Mouse (Mus musculus) adrenal gland, postnatal 4 days (tissue): ENCODE measurements at regions not wholly inside any gene's neighbourhood (a gene's known extent, or its start where the extent isn't known, plus 50 kb on each side); places are given as distances from the start of the nearest gene placed in this dataset.
A peak's percentile ranks its signal among the peaks of the same experiment; 100 is the strongest.

Source experiments
- DNase-seq, 2 experiments: peaks; one replicate each; pipeline ENCODE4 v3.0.0; 2021 to 2022; ENCODE audit warnings: low spot score in 2 of 2, mixed read lengths in 2 of 2

DNA sequence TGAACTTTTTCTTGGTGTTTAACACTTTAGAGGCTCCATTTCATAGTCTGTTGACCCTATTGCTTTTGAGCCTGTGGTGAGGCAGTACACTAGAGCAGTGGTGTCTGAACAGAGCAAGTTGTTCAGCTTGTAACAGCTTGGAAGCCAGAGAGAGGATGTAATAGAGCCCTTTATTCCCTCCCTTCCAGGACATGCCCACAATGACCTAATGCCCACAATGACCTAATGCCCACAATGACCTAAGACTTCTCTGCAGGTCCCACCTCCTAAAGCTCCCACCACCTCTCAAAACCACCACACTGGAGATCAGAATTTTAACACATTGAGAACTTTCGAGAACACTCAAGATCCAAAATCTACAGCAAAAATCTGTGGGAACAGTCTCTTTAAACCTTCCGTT, 115.6 kb downstream of the S1pr1 start:
- no peak for DNase-seq

DNA sequence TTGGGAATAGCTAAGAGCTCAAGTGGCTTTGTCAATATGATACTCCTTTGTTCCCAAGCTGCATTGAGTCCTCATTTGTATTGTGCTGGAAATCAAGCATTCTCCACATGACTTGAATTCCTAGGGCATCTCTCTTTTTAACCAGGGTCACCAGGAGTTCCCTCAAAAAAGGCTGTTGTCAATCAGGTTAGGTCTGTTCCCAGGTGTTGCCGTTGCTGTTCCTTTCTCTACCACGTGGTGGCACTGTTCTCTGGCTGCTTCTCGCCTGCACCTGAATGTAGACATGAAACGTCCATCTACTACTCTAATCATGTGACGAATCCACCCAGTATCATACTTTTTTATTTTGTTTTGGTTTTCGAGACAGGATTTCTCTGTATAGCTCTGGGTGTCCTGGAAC, 118.3 kb downstream of the S1pr1 start:
- DNase-seq = peak; percentile 26 to 27

DNA sequence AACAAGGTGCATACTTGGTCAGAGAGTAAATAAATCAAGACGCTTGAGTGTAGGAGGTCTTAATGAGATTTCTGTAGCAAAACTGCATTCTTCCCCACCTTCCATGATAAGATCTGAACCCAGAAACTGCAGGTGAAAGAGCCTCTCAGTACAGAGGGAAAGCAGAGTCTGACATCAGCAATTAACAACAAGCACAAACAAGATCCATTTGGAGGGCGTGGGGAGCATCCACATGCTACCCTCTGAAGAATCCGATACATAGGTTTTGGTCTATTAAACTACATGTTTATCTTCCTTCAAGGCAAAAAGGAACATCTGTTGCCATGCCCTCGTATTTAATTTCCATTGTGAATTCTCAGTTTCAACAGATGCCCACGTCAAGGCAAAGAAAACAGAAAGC, 124.2 kb downstream of the S1pr1 start:
- no peak for DNase-seq

DNA sequence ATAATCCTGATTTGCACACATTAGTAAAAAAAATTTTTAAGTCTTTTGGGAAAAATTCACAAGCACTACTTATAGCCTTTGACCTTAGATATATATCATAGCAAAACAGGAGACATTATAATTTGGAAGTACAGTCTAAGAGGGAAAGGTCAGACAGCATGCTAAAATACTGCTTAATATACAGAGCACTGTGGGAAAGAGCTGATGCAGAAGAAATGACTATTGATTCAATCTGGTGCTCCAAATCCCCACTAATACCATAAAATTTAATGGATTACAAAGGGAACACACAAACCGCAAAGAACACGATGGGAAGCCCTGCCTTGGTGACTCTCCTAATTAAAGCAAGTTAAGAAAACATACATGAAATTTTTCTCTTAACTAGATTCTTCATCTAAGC, 126.3 kb downstream of the S1pr1 start:
- DNase-seq = no peak

DNA sequence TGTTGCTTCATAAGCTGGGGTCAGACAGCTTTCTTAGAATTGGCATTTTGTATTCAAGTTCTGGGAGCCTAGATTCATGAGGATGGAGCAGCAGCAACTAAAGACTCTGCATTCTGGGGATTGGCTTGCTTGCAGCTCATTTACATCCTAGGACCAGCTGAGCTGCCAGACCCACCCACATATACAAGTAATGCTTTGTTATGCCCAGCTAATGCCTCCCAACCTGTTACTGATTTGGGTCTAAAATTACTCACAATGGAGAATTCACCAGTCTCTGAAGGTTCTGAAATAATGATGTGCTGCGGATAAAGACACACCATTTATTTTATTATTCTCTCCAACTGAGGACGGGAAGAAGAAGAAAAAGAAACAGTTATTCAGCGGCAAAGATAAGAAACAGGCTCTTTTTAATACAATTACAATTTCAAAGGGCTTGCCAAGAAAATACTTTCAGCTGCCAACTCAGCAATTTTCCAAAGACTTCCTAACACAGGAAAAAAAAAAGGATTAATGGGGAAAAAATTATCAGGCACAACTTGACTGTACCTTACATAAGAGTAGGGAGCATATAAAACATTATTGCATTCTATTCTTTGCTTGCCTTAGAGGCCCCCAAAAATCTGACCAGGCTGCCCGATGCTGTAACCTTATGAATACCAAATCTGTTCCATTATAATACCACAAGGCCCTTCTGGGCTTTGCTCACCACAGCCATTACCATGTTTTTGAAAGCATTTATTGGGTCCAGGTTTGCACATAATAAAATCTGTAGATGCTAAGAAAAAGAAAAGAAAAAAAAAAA, 134.5 kb downstream of the S1pr1 start:
- DNase-seq = no peak

DNA sequence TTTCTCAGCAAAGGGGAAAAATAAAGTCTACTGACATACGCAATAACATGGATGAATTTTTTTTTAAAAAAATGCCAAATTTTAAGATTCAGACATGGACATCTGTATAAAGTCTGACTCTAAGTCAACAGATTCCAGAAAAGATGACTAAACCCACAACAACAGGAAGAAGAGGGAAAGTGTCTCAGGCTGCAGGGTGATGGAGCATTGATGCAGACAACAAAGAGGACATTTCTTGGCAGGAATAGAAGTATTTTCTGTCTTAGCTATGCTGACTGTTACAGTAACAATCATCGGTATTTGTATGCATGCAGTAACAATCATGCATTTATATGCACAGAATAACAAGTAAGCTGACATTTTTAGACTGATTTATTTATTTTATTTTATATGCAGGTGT, 139.5 kb downstream of the S1pr1 start:
- DNase-seq = no peak

DNA sequence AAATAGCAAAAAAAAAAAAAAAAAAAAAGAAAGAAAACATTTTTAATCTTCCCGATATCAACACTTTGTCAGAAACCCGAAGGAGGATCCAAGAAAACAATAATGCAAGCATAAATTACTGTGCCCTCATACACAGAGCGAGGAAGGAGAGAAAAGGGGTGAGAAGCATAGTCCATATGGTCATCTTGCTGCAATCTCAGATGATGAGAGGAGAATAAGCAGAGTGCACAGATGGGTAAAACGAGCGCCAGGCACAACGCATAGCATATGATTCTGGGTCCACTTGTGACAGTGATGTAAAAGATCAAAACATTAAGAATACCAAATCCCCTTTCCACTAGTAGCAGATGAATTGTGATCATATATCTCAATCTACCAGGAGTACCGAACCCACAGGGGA, 152.1 kb downstream of the S1pr1 start:
- DNase-seq = no peak

DNA sequence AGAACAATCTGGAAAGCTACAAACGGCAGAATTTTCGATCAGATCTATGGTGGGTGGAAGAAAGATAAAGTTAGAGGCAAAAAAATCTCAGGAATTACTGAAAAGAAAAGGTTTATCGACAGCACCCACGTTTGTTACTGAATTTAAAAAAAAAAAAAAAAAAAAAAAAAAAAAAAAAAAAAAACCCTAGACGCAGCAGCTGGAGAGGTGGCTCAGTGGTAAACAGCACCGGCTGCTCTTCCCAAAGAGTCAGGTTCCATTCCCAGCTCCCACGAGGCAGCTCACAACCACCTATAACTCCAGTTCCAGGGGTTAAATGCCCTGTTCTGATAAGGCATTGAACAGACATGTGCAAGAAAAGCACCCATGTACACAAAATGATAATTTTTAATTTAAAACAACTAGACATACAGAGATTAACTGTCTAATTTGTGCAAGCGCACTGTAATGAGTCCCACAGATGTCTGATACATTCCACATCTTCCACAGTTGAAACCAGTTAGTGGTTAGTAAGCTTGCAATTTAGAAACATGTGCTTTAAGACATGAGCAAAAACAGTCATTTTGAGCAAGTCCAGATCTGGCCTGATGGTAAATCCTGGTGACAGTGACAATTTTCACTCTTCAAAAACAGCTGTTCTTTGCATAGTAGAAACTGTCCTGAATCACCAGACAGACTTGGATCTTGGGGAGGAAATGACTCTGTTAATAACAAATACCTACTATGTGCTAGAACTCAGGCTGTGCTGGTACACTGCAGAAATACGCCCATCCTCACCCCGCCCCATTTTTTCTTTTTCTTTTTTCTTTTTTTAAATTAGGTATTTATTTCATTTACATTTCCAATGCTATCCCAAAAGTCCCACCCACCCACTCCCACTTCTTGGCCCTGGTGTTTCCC, 159.8 kb downstream of the S1pr1 start:
- no peak for DNase-seq

DNA sequence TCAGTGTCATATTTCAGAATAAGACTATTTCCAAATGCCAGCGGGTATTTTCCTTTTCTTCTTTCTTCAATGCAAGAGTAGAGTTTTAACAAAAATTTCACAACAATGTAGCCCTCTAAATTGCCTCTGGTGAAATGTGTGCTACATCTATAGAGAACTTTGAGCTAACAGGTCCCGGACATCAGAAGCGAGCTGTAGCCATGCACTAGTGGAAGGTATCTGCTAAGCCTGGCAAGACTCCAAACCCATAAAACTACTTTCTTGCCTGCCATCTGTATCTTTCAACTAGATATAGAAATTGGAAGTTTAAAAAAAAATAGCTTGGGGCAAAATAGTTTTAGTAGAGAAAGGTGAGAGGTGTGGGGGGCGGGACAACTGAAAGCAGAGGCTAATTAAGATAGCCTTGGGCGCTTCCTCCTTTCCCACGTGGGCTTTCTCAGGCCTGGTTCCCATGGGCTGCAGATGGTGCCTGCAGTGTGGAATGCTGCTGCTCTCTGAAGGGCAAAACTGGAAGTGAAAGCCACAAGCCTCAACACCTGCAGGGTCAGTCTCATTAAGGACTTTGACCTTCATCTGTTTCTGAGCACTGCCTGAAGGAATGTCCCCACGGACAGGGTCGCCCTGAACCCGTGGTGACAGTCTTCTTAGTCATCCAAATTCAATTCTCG, 160.9 kb downstream of the S1pr1 start:
- no peak for DNase-seq

DNA sequence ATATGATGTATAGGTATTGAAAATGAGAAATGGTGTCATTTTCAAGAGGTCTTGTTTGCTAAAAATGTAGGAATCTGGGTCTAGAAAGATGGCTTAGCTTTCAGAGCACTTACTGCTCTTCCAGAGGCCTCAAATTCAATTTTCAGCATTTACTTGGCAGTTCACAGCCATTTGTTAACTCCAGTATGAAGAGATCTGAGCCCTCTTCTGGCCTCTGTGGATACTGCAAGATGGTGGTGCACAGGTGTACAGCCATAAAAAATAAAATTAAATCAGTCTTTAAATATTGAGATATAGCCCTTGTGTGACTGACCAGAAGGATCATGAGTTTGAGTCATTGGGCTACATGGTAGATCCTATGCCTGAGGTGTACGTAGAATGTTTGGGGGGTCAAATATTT, 173.1 kb downstream of the S1pr1 start:
- no peak for DNase-seq

DNA sequence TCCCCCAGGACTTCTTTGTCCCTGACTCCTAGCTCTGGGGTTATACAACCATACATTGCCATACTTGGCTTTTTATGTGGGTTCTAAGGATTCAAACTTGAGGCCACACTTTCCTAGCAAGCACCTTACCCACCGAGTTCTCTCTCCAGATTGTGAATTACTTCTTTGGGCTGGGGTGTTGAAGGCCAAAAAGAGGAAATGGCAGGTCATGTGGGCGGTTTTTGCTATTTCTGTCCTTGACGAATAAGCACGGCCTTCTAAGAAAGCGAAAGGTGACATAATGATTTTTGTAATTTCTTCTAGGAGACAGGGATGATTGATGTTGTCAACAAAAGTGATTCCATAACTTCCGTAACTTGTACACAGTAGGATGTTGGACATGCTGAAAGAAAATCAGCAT, 176.5 kb downstream of the S1pr1 start:
- no peak for DNase-seq

DNA sequence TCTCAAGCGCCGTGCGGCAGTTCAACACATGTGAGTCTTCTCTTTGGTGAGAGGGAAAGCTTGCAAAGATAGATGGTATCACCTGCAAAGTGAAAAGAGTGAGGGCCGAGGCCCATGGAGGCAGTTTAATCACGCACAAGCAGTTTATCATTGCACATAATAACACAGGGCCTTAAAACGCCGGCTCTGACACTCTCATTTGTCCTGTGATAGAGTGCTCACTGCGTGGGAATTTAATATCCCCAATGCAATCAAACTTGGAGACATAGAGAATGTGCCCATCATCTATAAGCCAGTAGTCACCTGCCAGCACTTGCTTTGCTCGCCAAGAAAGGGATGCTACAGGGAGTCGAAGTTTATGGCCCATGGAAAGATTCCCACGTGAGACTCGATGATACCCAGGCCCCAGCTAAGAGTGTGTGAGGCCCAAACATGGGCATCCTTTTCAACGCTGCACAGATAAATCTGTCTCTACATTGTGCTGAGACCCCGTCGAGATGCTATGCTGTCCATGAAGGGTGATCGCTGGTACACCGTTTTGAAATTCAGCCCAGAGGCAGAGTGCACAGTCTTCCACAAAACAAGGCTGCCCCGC, 182.6 kb downstream of the S1pr1 start:
- no peak for DNase-seq

DNA sequence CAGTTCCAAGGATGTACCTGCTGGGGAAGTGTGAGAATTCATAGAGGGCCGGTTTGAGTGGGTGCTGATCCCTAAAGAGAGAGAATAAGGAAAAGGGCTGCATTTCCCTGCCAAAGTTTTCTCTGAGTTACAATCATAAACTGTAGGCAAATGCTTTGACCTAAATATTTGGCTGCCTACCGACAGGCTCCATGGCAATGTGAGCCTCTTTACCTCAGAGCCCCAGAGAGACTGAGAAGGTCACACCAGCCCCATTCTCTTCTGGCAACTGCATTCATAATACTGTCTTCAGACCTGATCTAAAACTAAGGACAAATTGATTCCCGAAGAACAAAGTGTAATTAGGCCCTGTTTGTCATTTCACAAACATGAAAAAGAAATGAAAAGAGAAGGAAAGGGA, 184.4 kb downstream of the S1pr1 start:
- DNase-seq = no peak

DNA sequence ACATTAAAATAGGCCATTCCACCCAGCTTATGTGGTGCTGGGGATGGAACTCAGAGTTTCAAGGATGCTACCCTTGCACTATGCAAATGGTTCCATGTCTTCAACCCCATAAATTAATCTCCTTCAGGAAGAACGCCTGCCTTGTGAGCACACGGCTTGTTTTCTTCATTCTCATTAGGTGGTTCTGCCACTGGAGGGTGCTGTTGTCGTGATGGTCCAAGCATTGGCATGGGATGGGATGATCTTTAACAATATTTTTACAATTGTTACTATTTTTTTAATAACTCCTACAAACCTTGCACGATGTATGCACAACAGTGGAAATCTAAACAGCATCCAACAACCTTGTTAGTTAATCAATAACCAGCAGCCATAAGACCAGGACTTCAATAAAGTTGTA, 185.0 kb downstream of the S1pr1 start:
- DNase-seq = no peak

DNA sequence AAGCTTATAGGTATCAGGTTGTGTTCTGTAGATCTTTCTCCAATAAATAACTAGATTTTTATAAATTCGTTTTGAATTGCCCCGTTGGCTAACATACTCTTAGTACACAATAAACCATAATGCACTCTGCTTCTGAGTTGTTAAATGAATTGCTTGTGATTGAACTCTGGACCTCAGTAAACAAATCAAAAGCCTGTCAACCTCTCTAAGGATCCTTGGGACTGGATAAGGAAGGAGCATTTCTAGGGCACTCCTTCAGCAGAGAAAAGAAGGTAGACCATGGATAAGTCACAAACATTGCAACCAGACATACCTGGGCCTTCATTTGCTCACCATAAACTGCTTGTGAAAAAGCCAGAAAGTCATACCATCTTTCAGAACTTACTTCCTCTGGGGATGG, 191.4 kb downstream of the S1pr1 start:
- no peak for DNase-seq

DNA sequence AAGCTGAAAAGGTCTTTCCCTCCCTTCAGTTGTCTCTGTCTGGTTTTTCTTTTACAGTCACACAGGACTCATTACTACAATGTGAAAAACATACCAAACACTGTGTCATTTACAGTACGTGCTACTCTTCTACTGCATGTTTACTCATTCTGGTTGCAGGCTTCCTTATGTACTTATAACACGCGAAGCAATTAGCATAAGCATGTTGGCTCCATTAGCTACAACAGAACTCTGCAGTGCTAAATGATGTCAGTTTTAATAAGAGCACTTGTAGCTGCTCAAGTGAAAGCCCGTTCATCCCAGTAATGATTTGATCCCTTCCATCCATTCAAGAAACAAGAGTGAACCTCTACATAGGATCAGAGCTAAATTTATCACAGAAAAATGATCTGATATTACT, 199.2 kb downstream of the S1pr1 start:
- DNase-seq = no peak

DNA sequence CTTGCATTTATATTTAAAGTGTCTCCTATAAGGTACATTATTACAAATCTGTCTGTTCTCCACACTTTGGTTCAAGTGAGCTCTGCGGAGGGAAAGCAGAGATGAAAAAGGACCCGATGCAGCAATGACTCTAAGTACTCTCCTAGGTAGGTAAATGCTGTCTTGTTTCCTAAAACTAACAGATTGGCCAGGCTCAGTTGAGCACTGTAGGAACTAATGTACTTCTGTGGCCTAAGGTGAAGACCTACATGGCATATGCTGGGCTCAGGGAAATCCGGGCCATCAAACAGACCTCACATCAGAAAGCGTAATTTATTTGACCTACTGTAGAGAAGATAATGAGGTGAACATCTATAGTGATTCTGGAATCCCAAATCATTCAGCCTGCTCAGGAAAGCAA, 205.2 kb downstream of the S1pr1 start:
- no peak for DNase-seq

DNA sequence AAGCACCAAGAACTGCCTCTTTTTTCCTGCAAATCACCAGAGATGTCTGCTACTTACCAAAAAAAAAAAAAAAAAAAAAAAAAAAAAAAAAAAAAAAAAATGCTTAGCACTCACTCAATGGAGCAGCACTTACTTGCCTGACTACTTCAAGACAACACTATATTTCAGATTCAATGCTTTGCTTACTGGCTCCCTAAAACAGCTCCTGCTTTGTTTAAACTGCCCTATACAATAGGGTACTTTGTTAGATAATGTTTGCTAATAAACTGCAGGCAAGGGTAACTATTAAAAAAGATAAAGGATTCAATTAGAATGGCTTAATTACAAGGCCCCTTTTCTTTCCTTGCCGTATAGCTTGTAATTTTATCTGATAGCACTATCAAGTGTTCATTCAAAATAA, 217.5 kb downstream of the S1pr1 start:
- no peak for DNase-seq

DNA sequence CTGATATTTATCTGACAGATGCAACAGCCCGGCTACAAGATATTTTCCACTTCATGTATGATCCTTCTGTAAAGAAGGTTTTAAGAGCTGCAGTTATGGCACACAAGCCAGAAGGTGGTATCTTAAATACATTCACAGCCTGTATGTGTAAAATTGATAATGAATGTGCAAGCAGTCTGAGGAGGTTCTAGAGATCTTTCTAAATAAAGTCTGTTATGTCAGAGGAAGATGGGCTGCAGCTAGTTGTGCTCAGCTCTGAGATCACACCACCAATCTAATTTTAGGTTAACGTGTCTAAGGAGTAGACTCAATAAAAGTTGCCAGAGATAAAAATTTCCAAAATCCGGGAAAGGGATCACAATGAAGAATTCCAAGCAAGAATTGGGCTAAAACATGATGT, 218.8 kb downstream of the S1pr1 start:
- no peak for DNase-seq

DNA sequence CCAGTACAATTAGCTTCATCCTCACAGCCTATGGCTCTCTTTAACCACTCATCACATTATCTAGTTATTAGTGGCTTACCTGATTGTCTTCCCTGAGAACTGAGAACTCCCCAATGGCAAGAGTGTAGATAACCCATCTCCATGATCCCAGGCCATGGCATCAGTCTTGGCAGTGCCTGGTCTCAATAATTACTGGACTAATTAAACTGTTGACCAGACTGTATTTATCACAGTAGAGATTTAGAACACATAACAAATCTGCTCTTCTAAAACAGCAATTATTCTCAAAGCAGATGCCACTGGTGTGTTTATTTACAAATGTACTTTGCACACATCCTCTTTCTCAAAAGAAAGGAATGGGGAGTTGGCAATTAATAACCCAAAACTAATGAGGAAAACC, 219.2 kb downstream of the S1pr1 start:
- no peak for DNase-seq

DNA sequence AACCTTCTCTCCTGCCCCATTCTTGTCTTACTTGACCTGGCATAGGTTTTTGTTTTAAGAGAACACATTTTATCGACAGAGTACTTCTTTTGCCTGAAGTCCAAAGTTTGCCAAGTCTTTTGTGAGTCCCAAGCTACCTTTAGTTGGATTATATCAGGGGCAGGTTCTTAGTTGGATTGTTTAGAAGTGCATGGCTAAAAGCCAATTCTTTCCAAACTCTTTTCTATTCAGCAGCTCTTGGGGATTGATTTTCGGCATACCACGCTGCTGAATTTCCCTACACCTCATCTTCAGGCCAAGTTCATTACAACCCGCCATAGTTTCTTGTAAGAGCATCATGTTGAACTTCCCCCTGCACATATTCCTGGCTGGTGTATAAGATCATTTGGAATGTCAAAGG, 245.9 kb downstream of the S1pr1 start:
- no peak for DNase-seq

DNA sequence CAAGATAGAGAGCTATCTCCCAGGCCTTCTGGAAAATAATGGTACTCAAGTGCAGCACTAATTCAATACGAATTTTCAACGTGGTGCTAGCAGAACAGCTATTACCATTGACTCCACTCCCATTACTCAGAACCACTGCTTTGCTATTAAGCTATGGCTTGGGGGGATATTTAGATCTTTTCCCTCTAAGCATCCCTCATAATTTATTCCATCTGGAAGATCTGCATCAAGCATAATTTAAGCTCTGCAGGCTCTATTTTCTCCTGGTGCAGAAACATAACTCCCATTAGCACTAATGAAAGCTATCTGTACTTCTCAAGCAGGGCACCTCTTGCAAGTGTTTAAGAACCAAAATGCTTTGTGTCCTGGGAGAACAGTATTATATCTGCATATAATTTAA, 247.0 kb downstream of the S1pr1 start:
- no peak for DNase-seq
